Mouse (Mus musculus) spleen, postnatal 10 days (tissue): ENCODE results near the gene Erich2.

Source experiments
- DNase-seq, 2 experiments: peaks; one replicate each; pipeline ENCODE4 v3.0.0; 2021 to 2022; ENCODE audit warnings: low spot score in 2 of 2

Gene Erich2

DNA sequence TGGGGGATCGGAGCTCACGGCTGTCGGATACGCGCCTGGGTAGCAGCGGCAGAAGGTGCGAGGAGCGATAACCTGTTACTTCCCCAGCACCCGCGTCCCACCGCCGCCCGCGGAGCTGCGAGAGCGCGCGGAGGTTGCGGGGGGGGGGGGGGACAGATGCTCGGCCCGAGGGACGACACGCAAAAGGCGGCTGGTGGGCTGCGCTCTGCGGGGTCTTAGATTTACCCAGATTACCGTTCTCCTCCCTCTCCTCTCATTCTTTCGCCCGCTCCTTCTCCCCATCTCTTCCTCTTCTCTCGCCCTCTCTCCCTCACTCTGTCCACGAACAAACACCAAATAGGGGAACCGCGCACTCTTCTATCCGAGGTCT is 54.0 kb downstream of the Erich2 start:
- DNase-seq, result no peak

DNA sequence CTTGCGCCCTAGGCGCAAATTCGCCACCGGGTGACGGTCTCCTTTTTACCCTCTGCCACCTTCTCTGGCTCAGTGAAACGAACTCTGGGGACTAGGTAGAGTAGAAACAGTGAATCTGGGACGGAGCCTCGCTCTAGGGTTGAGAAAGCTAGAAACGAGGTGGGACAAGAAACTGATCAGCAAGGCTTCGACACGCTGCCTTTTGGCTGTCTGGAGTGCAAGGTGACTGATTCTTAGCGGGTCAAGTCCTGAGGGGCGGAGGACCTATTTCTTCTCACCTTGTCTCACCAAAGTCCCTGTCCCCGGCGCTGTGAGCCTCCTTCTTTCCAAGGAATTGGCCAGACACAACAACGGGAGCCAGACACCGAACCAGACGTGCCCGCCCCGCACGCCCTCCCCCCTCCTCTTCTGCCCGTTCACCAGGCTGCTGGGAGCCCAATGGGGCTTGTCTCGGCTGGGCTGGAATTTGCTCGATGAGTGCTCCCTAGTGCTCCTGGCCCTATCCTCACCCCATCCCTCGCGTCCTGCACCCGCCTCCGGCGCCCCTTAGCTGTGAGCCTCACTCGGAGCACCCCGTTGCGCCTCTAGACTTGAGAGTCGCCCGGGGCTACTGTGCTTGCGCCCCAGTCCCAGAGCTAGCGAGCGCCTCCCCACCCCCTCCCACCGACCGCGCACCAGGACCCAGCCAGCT is 54.5 kb downstream of the Erich2 start:
- no peak for DNase-seq

DNA sequence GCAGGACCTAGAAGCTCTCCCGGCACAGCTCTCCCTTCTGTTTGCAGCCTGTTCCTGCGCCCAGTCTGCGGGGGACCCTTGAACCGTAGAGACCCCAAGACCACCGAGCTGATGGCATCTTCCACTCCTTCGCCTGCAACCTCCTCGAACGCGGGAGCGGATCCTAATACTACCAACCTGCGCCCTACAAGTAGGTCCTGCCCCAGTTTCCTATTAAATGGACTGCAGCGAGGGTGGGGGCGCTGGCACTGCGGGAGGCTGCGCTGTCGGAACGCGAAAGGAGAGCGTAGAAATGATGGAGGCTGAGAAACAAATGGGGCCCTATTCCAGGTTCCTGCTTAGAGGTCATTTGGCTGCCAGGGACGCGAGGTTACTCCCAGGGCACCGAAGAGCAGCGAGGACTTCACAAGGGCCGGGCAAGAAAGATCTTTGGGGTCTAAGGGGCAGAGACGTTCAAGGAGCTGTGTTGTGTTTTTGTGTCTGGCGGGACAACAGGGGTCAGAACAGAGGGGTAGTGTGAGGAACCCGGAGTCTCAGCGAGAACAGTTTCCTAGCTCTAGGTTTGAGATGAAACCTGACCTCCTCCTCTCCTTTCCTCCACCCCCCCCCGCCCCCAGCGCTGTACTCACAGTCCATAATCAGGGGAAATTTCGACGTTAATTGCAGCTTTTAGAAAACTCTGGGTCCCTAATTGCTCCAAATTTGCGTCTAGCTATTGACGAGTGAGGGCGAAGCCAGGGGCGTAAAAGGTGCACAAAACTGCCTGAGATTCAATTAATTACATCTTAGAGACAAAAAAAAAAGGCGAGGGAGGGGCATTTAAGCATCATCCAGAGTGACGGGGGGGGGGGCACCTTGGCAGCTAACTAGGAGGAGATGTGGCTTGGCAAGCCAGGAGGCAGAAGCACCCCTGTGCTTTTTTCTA is 55.4 kb downstream of the Erich2 start:
- DNase-seq, result no peak

DNA sequence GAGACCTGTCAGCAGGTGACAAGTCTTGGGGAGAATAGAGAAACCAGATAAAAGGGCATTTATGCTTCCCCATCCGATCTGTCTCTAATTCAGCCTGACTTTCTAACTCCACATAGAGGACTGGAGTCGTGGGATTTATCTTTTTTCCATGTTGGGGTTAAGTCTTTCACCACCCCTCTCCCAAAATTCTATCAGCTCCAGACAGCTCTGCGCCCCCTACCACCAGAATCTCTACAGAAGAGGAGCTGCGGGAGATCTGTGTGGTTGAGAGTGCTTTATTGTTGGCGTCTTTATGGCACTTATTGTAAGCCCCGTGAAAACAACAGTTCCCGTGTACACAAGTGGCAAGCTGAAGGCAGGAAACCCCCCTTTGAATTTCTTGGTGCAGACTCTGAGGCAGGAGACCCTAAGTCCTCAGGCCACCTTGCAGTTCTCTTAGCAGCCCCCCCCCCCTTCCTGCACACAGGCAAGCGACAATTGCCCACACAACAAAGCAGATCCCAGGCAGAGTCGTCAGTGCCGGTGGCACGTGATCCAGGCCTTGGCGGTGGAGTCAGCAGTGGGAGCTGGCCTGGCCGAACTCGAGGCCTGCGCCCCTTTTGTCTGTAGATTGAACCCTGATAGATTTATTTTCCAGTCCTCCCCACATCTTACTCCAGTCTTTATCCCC is 56.2 kb downstream of the Erich2 start:
- no peak for DNase-seq

DNA sequence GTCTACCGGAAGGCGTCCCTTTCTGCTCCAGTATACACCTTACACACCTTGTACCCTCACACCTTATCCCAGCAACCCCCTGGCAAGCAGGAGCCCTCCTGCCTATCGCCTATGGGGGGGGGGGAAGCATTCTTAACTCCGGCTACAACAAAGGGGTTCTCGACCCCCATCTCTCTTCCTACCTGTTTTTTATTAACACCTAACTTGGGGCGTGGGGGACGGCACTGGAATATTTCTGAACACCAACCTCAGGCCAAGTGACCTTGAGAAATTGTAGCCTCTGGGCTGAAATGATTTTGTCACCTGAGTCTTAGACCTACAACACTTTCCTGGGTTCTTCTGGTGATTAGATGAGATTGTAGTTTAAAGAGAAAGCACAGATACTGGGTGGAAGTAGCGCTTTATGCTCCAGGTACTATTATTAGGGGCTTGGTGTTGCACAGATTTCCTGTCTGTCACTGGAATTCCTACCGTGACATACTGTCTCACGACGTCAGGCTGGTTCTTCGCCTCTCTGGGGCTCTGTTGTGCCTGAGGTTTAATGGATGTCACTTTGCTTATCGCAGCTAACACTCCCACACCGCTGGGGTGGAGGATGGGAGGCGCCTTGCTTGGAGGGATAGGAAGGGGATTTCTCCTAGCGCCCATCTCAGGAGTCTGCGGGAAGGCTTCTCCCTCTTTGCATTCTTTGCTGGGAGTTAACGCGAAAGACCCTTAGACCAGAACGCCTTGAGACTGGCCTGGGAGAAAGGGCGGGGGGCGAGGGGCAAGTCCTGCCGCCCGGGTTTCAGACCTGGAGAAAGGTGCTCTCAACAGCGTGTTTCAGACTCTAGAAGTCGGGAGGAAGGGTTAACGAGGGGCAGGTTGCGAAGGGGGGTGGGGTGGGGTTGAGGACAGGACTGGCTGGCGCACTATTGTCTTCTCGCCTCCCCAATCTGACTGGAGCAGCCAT is 57.3 kb downstream of the Erich2 start:
- no peak for DNase-seq

DNA sequence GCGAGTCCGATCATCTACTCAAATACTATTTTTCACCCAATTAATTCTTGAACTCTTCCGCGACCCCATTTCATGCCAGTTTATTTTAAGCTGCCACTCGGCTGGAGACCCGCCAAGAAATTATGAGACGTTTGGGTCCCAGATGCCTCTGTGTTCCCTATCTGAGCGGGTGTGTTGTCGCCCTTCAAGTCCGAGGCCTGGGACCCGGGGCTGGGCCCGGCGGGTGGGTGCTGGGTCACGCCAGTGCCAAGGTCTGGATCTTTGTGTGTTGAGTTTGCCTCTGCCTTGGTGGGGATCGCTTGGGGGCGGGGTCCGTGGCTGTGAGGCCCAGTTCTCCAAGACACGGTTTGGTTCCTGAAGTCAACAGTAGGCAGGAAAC is 58.0 kb downstream of the Erich2 start:
- DNase-seq, result no peak

DNA sequence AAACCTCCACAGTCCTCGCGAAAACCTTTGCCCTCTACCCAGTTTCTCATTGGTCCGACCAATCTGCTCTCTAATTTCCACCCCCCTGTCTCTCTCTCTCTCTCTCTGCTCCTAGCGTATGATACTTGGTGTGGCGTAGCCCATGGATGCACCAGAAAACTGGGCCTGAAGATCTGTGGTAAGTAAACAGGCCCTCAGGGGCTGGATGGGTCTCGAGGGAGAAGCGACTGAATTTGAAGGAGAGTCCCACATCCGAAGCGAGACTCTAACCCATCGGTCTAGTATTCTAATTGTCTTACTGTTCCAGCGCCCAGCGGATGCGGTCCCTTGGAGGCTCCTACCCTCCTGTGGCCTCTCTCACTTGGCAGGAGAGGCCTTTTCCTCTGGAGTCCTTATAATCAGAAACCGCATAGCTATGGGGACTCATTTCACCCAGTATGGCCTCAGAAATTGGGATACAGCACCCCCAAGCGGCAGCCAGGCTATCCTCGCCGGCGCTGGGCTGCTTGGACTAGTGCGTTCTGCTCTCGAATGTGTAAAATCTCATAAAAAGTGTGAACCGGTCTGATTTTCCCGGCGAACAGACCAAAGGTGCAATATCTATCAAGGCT is 58.6 kb downstream of the Erich2 start:
- peak in 1 of 2 experiments; percentile 69 for DNase-seq

DNA sequence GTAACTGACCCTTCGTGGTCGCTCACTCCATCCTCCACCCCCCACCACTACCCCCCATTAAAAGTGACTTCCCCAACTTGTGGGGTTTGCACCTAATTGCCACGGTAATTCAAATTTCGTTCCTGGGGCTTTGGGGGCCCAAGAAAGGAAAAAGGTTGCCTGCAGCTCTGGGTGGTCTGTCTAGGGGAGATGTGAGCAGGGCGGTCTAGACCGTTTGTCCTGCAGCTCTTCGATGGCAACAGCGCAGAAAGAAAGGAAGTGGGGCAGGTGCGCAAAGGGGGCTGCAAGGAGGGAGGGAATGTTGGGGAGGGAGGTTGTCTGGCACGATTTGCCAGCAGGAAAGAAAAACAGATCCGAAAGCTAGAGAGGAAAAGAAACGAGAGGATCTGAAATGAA is 59.1 kb downstream of the Erich2 start:
- DNase-seq, result no peak

DNA sequence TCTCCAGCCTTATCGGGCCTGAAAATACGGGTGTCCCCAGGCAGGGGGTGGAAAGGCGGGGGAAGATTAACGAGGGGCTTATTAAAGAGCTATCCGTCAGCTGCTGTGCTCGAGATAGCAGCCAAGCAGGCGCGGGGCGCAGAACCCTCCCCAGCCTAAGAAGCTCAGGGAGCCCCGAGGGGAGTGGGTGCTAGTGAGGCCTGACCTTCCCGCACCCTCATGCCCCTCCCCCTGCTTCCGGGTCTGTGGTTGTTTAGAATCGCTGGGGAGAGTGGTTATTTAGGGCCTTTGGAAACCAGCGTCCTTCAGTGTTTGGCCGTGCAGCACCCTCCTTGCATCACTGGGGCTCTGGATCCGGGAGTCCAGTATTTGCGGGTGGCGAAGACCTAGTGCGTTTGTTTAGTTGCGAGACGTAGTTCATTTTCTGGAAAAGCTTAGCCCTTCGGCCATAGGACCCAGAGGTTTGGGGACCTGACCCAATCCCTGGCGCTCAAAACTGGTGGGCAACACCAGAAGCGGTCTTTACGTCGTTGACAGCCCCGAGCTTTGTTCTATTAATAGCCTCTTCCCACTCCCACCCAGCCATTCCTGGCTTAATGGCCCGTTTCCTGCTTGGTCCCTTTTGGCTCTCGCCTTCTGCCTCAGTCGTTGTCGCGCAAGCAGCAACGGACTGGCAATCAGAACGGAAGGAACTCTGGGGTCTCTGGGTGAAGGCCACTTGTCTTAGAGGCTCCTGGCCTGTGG is 59.8 kb downstream of the Erich2 start:
- peak in 1 of 2 experiments; percentile 33 for DNase-seq

DNA sequence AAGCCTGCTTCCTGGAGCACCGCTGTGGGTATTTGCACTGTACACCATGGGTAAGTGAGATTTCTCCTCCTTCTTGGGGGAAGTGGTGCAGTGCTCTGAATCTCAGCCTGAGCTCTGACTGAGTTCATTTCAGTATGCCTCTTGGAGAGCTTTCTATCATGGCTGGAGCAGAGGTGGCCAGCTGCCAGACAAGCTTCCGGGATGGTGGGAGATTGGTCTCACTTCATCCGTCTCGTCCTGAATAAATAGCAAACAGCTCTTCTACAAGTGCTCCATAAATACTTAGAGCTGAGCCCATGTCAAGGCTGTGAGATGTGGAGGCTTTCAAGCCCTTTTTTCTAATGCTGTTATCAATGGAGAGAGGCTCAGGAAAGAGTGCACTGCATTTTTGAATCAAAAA is 63.1 kb downstream of the Erich2 start:
- no peak for DNase-seq

DNA sequence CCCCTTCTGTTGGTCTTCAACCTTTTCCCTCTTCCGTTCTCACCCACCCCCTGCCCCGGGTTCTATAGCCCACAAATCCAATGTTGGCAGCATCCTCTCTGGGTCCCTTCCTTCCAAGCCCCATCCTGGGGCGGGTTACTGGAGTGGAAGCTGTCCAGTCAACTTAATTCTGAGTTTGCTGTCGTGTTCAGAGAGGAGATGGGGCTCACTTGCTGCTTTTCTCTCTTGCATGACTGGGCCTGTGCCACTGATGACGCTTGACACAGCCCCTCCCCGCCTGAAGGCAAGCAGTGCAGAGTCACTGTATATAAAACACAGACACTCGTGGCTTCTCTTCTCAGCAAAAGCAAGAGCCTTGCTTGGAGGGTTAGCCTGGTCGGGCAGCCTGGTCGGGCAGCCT is 63.6 kb downstream of the Erich2 start:
- DNase-seq, result no peak

DNA sequence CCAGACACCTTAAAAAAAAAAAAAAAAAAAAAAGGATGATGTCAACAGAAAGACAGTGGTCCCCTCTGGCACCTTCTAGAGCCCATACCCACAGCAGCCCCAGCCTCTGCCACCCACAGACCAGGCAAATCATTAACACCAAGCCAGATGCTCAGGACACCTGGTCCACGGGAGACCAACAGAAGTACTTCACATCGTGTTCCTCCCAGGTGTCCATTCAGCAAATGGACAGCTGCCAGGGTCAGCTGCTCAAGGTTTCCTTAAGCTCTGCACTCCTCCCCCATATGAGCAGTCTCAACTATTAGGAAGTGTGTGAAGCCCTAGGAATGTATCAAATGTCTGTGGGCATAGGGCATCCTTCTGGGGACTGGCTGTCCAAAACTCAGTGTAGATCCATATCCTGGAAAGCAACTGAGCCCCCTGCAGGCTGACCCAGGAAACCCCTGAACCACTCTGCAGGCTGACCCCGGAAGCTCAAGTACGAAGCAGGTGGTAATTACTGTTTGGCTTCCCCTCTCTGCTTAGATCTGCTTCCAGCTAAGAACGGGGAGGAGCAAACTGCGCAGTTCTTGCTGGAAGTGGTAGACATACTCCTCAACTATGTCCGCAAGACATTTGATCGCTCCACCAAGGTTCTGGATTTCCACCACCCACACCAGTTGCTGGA is 65.1 kb downstream of the Erich2 start:
- no peak for DNase-seq

DNA sequence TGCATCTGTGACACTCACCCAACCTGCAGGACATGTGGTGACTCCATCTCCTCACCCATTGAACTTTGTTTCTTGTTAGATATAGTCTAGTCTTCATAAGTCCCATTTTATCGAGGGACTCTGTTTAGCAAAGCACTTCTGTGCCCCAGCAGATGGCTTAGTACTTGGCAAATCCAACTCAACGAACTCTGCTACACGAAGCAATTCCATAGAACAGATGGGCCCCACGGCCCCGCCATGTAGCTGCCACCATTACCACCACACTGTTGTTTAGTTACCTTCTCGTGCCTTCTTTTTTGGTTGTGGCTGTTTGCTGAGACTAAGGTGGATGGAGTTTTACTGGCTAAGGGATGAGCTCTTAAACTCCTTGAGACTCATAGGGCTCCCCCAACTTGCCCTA is 79.6 kb downstream of the Erich2 start:
- no peak for DNase-seq
